Mouse (Mus musculus) stomach, embryonic 14.5 days (tissue): ENCODE measurements at regions not wholly inside any gene's neighbourhood (a gene's known extent, or its start where the extent isn't known, plus 50 kb on each side); places are given as distances from the start of the nearest gene placed in this dataset.

Source experiments
- ATAC-seq: fragments of 200-750 bp; cut with Nextera tagmentation; 2 replicates; pipeline ENCODE4 v1.8.0; 2017; ENCODE audit warnings: low read depth, moderate TSS enrichment; ENCODE audit not compliant: insufficient number of reproducible peaks, insufficient read depth, low FRiP score
- H3K27ac ChIP-seq: fragments of 300-500 bp; sonication (generic); 2 replicates; pipeline ENCODE4 v1.5.1; 2014; ENCODE audit warnings: mild to moderate bottlenecking, low read length, moderate library complexity, mixed read lengths
- H3K27me3 ChIP-seq: fragments of 300-500 bp; sonication (generic); 2 replicates; pipeline ENCODE4 v1.6.1; 2014; ENCODE audit warnings: low read length, control low read depth, mixed read lengths; ENCODE audit not compliant: control insufficient read depth, insufficient read depth
- H3K36me3 ChIP-seq: fragments of 300-500 bp; sonication (generic); 2 replicates; pipeline ENCODE4 v1.6.1; 2014; ENCODE audit warnings: mild to moderate bottlenecking, control low read depth, low read length, moderate library complexity, mixed read lengths; ENCODE audit not compliant: control insufficient read depth, insufficient read depth
- H3K4me1 ChIP-seq: fragments of 300-500 bp; sonication (generic); 2 replicates; pipeline ENCODE4 v1.6.1; 2014; ENCODE audit warnings: low read length, control low read depth, mixed read lengths; ENCODE audit not compliant: control insufficient read depth, insufficient read depth
- H3K4me2 ChIP-seq: fragments of 300-500 bp; sonication (generic); replicated peaks from 2 replicates; pipeline ENCODE4 v1.6.1; 2014; ENCODE audit warnings: low read depth, low read length, control low read depth
- H3K4me3 ChIP-seq: fragments of 300-500 bp; sonication (generic); 2 replicates; pipeline ENCODE4 v1.5.1; 2014; ENCODE audit warnings: low read depth, low read length, control low read depth
- H3K9ac ChIP-seq: fragments of 300-500 bp; sonication (generic); replicated peaks from 2 replicates; pipeline ENCODE4 v1.6.1; 2014; ENCODE audit warnings: low read depth, mild to moderate bottlenecking, control low read depth, low read length, moderate library complexity, mixed read lengths
- H3K9me3 ChIP-seq: fragments of 300-500 bp; sonication (generic); 2 replicates; pipeline ENCODE4 v1.6.1; 2016; ENCODE audit warnings: low read depth, low read length, control low read depth; ENCODE audit not compliant: control insufficient read depth
- WGBS: fragments of 180-500 bp; shearing (Covaris S2); extraction: QIAGEN DNeasy Blood & Tissue Kit; methylation state at CpG from one replicate; pipeline ENCODE4 v1.1.7; 2014; 5-methylcytosine and 5-hydroxymethylcytosine counted together

GRCm38 (mm10) chr16:24281561-24281960, 111.7 kb upstream of the Lpp start:
- WGBS = 73% methylated on average over 5 of the region's 5 CpGs
- Histone ChIP-seq H3K4me1 (peaks cover 10% of the 10 kb centered on the region), H3K9ac (no peak overlapping the region), H3K27me3 (no peaks in the 10 kb centered on the region), H3K36me3 (no peaks in the 10 kb centered on the region), H3K4me2 (no peak overlapping the region), H3K27ac (peak overlapping the region; percentile 61; the same call in 1 of the 2 replicates), H3K9me3 (no peaks in the 10 kb centered on the region), H3K4me3 (no peak overlapping the region)
- ATAC-seq = no peak

GRCm38 (mm10) chr16:24277857-24278256, 115.5 kb upstream of the Lpp start:
- Histone ChIP-seq H3K4me1 (peaks cover 10% of the 10 kb centered on the region), H3K27me3 (no peaks in the 10 kb centered on the region), H3K4me3 (no peak overlapping the region), H3K9me3 (no peaks in the 10 kb centered on the region), H3K9ac (no peak overlapping the region), H3K27ac (no peak overlapping the region), H3K4me2 (no peak overlapping the region), H3K36me3 (no peaks in the 10 kb centered on the region)
- 81% methylated on average over 7 of the region's 7 CpGs for WGBS
- ATAC-seq = no peak

- Histone ChIP-seq H3K4me2 (no peak overlapping the region), H3K27me3 (no peaks in the 10 kb centered on the region), H3K9me3 (no peaks in the 10 kb centered on the region), H3K27ac (no peak overlapping the region), H3K4me1 (no peaks in the 10 kb centered on the region), H3K4me3 (no peak overlapping the region), H3K9ac (no peak overlapping the region), H3K36me3 (no peaks in the 10 kb centered on the region)
- WGBS = 93% methylated on average over 6 of the region's 6 CpGs
- no peak for ATAC-seq
Observed at GRCm38 (mm10) chr16:24262701-24263100, 130.6 kb upstream of the Lpp start.

- no peak overlapping the region for H3K4me2 ChIP-seq
- H3K27me3 ChIP-seq = no peaks in the 10 kb centered on the region
- no peak overlapping the region for H3K4me3 ChIP-seq
- no peaks in the 10 kb centered on the region for H3K36me3 ChIP-seq
- WGBS = 60% methylated on average over 3 of the region's 3 CpGs
- H3K9ac ChIP-seq = no peak overlapping the region
- H3K9me3 ChIP-seq = no peaks in the 10 kb centered on the region
- H3K27ac ChIP-seq = no peak overlapping the region
- H3K4me1 ChIP-seq = no peaks in the 10 kb centered on the region
- ATAC-seq = no peak
Observed at GRCm38 (mm10) chr16:24259711-24260230, 133.5 kb upstream of the Lpp start.

- no peak for ATAC-seq
- Histone ChIP-seq H3K9ac (no peak overlapping the region), H3K27ac (no peak overlapping the region), H3K27me3 (no peaks in the 10 kb centered on the region), H3K9me3 (no peaks in the 10 kb centered on the region), H3K4me3 (no peak overlapping the region), H3K4me1 (no peaks in the 10 kb centered on the region), H3K36me3 (no peaks in the 10 kb centered on the region), H3K4me2 (no peak overlapping the region)
- WGBS = 9% methylated on average over 1 of the region's 1 CpGs
Observed at GRCm38 (mm10) chr16:24258991-24259390, 134.3 kb upstream of the Lpp start.

GRCm38 (mm10) chr16:24255037-24255436, 138.3 kb upstream of the Lpp start:
- no peak for ATAC-seq
- H3K4me3 ChIP-seq = no peak overlapping the region
- no peaks in the 10 kb centered on the region for H3K9me3 ChIP-seq
- H3K4me2 ChIP-seq = no peak overlapping the region
- no peaks in the 10 kb centered on the region for H3K4me1 ChIP-seq
- no peaks in the 10 kb centered on the region for H3K36me3 ChIP-seq
- H3K27me3 ChIP-seq = no peaks in the 10 kb centered on the region
- 62% methylated on average over 10 of the region's 10 CpGs for WGBS
- no peak overlapping the region for H3K9ac ChIP-seq
- H3K27ac ChIP-seq = peak overlapping the region; percentile 39; the same call in 1 of the 2 replicates

- Histone ChIP-seq H3K27me3 (no peaks in the 10 kb centered on the region), H3K27ac (peak overlapping the region; percentile 30; the same call in 1 of the 2 replicates)
Observed at GRCm38 (mm10) chr16:24254590-24254989, 138.7 kb upstream of the Lpp start.

GRCm38 (mm10) chr16:24254143-24254542, 139.2 kb upstream of the Lpp start:
- H3K4me1 ChIP-seq = no peaks in the 10 kb centered on the region
- no peak for ATAC-seq
- H3K9ac ChIP-seq = no peak overlapping the region
- H3K9me3 ChIP-seq = no peaks in the 10 kb centered on the region
- H3K36me3 ChIP-seq = no peaks in the 10 kb centered on the region
- WGBS = 71% methylated on average over 4 of the region's 4 CpGs
- no peak overlapping the region for H3K27ac ChIP-seq
- H3K4me2 ChIP-seq = no peak overlapping the region
- no peaks in the 10 kb centered on the region for H3K27me3 ChIP-seq
- no peak overlapping the region for H3K4me3 ChIP-seq

More at GRCm38 (mm10) chr16:24254590-24254989, 138.7 kb upstream of the Lpp start:
- Histone ChIP-seq H3K4me1 (no peaks in the 10 kb centered on the region), H3K36me3 (no peaks in the 10 kb centered on the region), H3K9ac (no peak overlapping the region), H3K4me2 (no peak overlapping the region), H3K4me3 (no peak overlapping the region), H3K9me3 (no peaks in the 10 kb centered on the region)
- ATAC-seq = no peak

GRCm38 (mm10) chr16:24247291-24247690, 146.0 kb upstream of the Lpp start:
- Histone ChIP-seq H3K36me3 (no peaks in the 10 kb centered on the region), H3K9me3 (no peaks in the 10 kb centered on the region), H3K4me2 (no peak overlapping the region), H3K4me1 (no peaks in the 10 kb centered on the region), H3K4me3 (no peak overlapping the region), H3K27me3 (no peaks in the 10 kb centered on the region), H3K27ac (no peak overlapping the region), H3K9ac (no peak overlapping the region)
- no peak for ATAC-seq
- 49% methylated on average over 5 of the region's 5 CpGs for WGBS
